11 mouse cellular contexts compared by ENCODE assay signal in the genomic region with DNA sequence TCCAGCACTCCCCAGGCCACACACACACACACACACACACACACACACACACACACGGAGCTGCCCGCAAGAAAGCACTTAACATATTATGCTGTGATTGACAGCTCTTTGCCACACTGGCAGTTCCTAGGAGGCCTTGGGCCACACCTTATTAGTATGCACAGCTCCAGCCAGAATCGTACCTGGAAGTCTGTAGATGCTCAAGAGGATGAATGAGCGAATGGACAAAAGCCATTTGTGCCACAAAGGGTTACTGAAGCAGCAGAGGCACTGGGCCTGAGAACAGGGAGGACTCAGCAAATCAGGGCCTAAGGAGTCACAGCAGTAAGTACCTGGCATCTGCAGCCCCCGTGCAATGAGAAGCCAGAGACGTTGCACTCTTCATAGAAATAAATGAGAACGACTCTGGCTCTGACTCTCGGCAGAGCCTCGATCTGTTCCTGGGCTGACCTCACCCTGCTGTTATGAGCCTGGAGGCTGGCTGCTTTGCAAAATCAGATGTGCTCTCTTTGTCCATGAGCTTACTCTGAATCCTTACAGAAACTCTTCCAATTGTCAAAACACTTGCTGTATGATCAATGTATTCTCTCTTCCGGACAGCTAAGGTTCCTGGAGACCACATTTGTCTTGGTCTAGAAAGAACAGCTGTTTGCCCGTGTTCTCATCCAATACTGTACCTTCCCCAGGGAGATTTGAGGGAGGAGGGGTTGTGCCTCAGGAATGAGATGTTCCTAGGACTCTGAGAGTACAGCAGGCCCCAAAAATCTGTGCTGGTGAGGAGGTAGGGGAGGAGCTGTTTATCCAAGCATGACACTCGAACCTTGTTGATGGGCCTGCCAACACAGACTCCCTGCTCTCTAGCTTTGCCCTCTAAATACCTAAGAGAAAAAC. TPM values are rescaled to one million over a fixed set of nuclear protein-coding genes. Genes with fewer than 3 reads are reported as not detected.
DNase-seq lines count a peak whose midpoint lies in the region; ATAC-seq and TF ChIP-seq lines count a peak whose summit lies in the region.
"Had no signal": no experiment of that assay in that cellular context is flagged by ENCODE, and none has a peak within 500 bp of the region (broad histone marks: within the 10 kb centered on the region; RNA-seq: fewer than 3 reads in every experiment).

No protein-coding gene starts in this region.

- no peak for TF ChIP-seq CTCF in left cerebral cortex, adult 2 months (IDR thresholded peaks at IDR 0.05)

- H3K4me3 ChIP-seq in embryonic facial prominence, embryonic 12.5 days, result 0 out of 2 replicates have a peak overlapping the region, but pooled peaks have one; percentile 12
- no peak overlapping the region for H3K4me3 ChIP-seq in embryonic facial prominence, embryonic 10.5 days
- no peak overlapping the region for H3K4me3 ChIP-seq in neural tube, embryonic 11.5 days (ENCODE audit: low read depth, low read length)
- no peak overlapping the region for H3K4me3 ChIP-seq in limb, embryonic 11.5 days (ENCODE audit: low read depth, low read length)
- no peak overlapping the region for H3K4me3 ChIP-seq in left cerebral cortex, adult 2 months
- H3K4me3 ChIP-seq: liver, embryonic 13.5 days had no signal

- H3K9me3 ChIP-seq in embryonic facial prominence, embryonic 12.5 days, result no peaks in the 10 kb centered on the region
- H3K9me3 ChIP-seq in embryonic facial prominence, embryonic 10.5 days, result no peaks in the 10 kb centered on the region
- H3K9me3 ChIP-seq in neural tube, embryonic 11.5 days (ENCODE audit: control insufficient read depth, low read length), result no peaks in the 10 kb centered on the region
- no peaks in the 10 kb centered on the region for H3K9me3 ChIP-seq in limb, embryonic 11.5 days (ENCODE audit: control insufficient read depth, low read length)
- H3K9me3 ChIP-seq: liver, embryonic 13.5 days had no signal

- no peak overlapping the region for H3K9ac ChIP-seq in embryonic facial prominence, embryonic 12.5 days
- H3K9ac ChIP-seq in neural tube, embryonic 11.5 days (ENCODE audit: low read length), result no peak overlapping the region
- no peak overlapping the region for H3K9ac ChIP-seq in limb, embryonic 11.5 days (ENCODE audit: low read length)
- H3K9ac ChIP-seq: liver, embryonic 13.5 days had no signal

- peak overlapping the region; percentile 93 for H3K4me2 ChIP-seq in embryonic facial prominence, embryonic 12.5 days (replicated peaks)
- H3K4me2 ChIP-seq in neural tube, embryonic 11.5 days (ENCODE audit: low read depth), result no peak overlapping the region
- H3K4me2 ChIP-seq in limb, embryonic 11.5 days (ENCODE audit: low read depth, severe bottlenecking), result peak overlapping the region; percentile 10; the same call in 1 of the 2 replicates
- H3K4me2 ChIP-seq: liver, embryonic 13.5 days had no signal

- H3K36me3 ChIP-seq in embryonic facial prominence, embryonic 12.5 days, result no peaks in the 10 kb centered on the region
- no peaks in the 10 kb centered on the region; the same call in 1 of the 2 replicates for H3K36me3 ChIP-seq in embryonic facial prominence, embryonic 10.5 days (replicated peaks)
- H3K36me3 ChIP-seq in neural tube, embryonic 11.5 days (ENCODE audit: control insufficient read depth, insufficient read depth, low read length), result no peaks in the 10 kb centered on the region
- no peaks in the 10 kb centered on the region for H3K36me3 ChIP-seq in limb, embryonic 11.5 days (ENCODE audit: control insufficient read depth, insufficient read depth, low read length)
- H3K36me3 ChIP-seq: liver, embryonic 13.5 days had no signal

- peaks cover 15% of the 10 kb centered on the region for H3K27me3 ChIP-seq in embryonic facial prominence, embryonic 12.5 days
- H3K27me3 ChIP-seq in embryonic facial prominence, embryonic 10.5 days (replicated peaks; ENCODE audit: low read depth, poor library complexity, severe bottlenecking), result peaks cover 44% of the 10 kb centered on the region
- peaks cover 10% of the 10 kb centered on the region for H3K27me3 ChIP-seq in neural tube, embryonic 11.5 days (ENCODE audit: control insufficient read depth, insufficient read depth, low read length)
- H3K27me3 ChIP-seq in limb, embryonic 11.5 days (ENCODE audit: control insufficient read depth, insufficient read depth, low read length), result peaks cover 12% of the 10 kb centered on the region

- H3K4me1 ChIP-seq in embryonic facial prominence, embryonic 12.5 days, result peaks cover 21% of the 10 kb centered on the region
- H3K4me1 ChIP-seq in embryonic facial prominence, embryonic 10.5 days, result peaks cover 40% of the 10 kb centered on the region
- H3K4me1 ChIP-seq in neural tube, embryonic 11.5 days (ENCODE audit: control insufficient read depth, insufficient read depth, low read length), result no peaks in the 10 kb centered on the region
- peaks cover 9% of the 10 kb centered on the region for H3K4me1 ChIP-seq in limb, embryonic 11.5 days (ENCODE audit: control insufficient read depth, insufficient read depth, low read length)
- H3K4me1 ChIP-seq: liver, embryonic 13.5 days had no signal

- WGBS in embryonic facial prominence, embryonic 12.5 days, result 48% methylated on average over 12 of the region's 12 CpGs
- WGBS in embryonic facial prominence, embryonic 10.5 days, result 63% methylated on average over 12 of the region's 12 CpGs
- 58% methylated on average over 12 of the region's 12 CpGs for WGBS in neural tube, embryonic 11.5 days
- WGBS in limb, embryonic 11.5 days, result 61% methylated on average over 12 of the region's 12 CpGs

- no peak for DNase-seq in embryonic facial prominence, embryonic 10.5 days (ENCODE audit: low spot score)
- peak; percentile 25 for DNase-seq in neural tube, embryonic 11.5 days (ENCODE audit: low spot score)
- DNase-seq in neural tube, embryonic 10.5 days (ENCODE audit: extremely low spot score, low spot score), result no peak
- no peak for DNase-seq in limb, embryonic 11.5 days (ENCODE audit: low spot score)
- DNase-seq in left cerebral cortex, adult 2 months (ENCODE audit: extremely low spot score in 1 of 2, low spot score in 2 of 2), result no peak
- DNase-seq in adrenal gland, adult (ENCODE audit: inconsistent age in 2 of 2, low spot score in 1 of 2), result no peak
- DNase-seq in embryo, embryonic 10.5 days (ENCODE audit: low spot score), result no peak
- DNase-seq: liver, embryonic 13.5 days had no signal

- no peak for ATAC-seq in embryonic facial prominence, embryonic 12.5 days (ENCODE audit: insufficient number of reproducible peaks, insufficient read depth, low FRiP score, low TSS enrichment)
- ATAC-seq in neural tube, embryonic 11.5 days (ENCODE audit: insufficient read depth, low FRiP score, low TSS enrichment), result no peak
- no peak for ATAC-seq in limb, embryonic 11.5 days (ENCODE audit: insufficient number of reproducible peaks, low FRiP score, low TSS enrichment, low read depth)

- intact Hi-C loops in left cerebral cortex, adult 2 months (cut with DNase I), result no loop called here

- peak overlapping the region; percentile 7; the same call in 1 of the 2 replicates for H3K27ac ChIP-seq in embryonic facial prominence, embryonic 12.5 days
- no peak overlapping the region for H3K27ac ChIP-seq in embryonic facial prominence, embryonic 10.5 days (replicated peaks)
- no peak overlapping the region for H3K27ac ChIP-seq in neural tube, embryonic 11.5 days (ENCODE audit: low read depth, low read length)
- no peak overlapping the region for H3K27ac ChIP-seq in limb, embryonic 11.5 days (replicated peaks; ENCODE audit: low read depth, low read length)
- H3K27ac ChIP-seq in left cerebral cortex, adult 2 months, result no peak overlapping the region
- H3K27ac ChIP-seq: liver, embryonic 13.5 days had no signal

RNA-seq across cellular contexts. Expression of a gene that starts 3.5 kb away (rescaled TPM):
- polyA plus RNA-seq in embryonic facial prominence, embryonic 12.5 days (2016; fragmentation: Nextera tagmentation; extraction: Ambion mirVana), result 21.7 and 22.4 TPM in 2 replicates
- polyA plus RNA-seq in embryonic facial prominence, embryonic 10.5 days (2016; fragmentation: Nextera tagmentation; extraction: Ambion mirVana), result 7.2 and 9.1 TPM in 2 replicates
- 4.0 and 5.7 TPM in 2 replicates for polyA plus RNA-seq in neural tube, embryonic 11.5 days (2014; fragmentation: Nextera tagmentation; extraction: Ambion mirVana)
- 6.7 and 8.7 TPM in 2 replicates for polyA plus RNA-seq in limb, embryonic 11.5 days (2014; fragmentation: Nextera tagmentation; extraction: Ambion mirVana)
- 1 to 10 TPM; 5.2 to 6.0 TPM for total RNA-seq in left cerebral cortex, adult 2 months (2021)
- total RNA-seq: common myeloid progenitor, adult 5-6 weeks had no signal

RNA-seq across cellular contexts. Expression of a gene that starts 23.7 kb away (rescaled TPM):
- polyA plus RNA-seq in embryonic facial prominence, embryonic 12.5 days (2016; fragmentation: Nextera tagmentation; extraction: Ambion mirVana), result 2.0 and 2.5 TPM in 2 replicates
- polyA plus RNA-seq in embryonic facial prominence, embryonic 10.5 days (2016; fragmentation: Nextera tagmentation; extraction: Ambion mirVana), result 0.57 and 0.93 TPM in 2 replicates
- 0.46 and 0.99 TPM in 2 replicates for polyA plus RNA-seq in neural tube, embryonic 11.5 days (2014; fragmentation: Nextera tagmentation; extraction: Ambion mirVana)
- 0.43 and 0.52 TPM in 2 replicates for polyA plus RNA-seq in limb, embryonic 11.5 days (2014; fragmentation: Nextera tagmentation; extraction: Ambion mirVana)
- 1 to 10 TPM; 4.5 to 4.8 TPM for total RNA-seq in left cerebral cortex, adult 2 months (2021)
- total RNA-seq: common myeloid progenitor, adult 5-6 weeks; hematopoietic stem cell, adult 5-6 weeks had no signal
